Mouse (Mus musculus): Measurements from ENCODE around the gene Ldlrad3. TPM values are rescaled to one million over a fixed set of nuclear protein-coding genes. Genes with fewer than 3 reads are reported as not detected.

Gene Ldlrad3
- polyA plus RNA-seq, 2 experiments = 45.1 to 49.7 TPM

GRCm38 (mm10) chr2:102190956-102191355 lies 4.8 kb upstream of the Ldlrad3 start:
- H3K27ac ChIP-seq (replicated peaks; ENCODE audit: low read depth, low read length) = no peak overlapping the region
- no peak overlapping the region for H3K9ac ChIP-seq (ENCODE audit: low read depth, low read length, severe bottlenecking)
- ATAC-seq (ENCODE audit: low FRiP score, low read depth) = no peak
- H3K4me2 ChIP-seq (replicated peaks; ENCODE audit: low read depth, low read length, severe bottlenecking) = no peak overlapping the region
- TF ChIP-seq POLR2A (IDR thresholded peaks at IDR 0.05; ENCODE audit: borderline replicate concordance, extremely low read depth, insufficient read depth, insufficient read length) = no peak
- H3K36me3 ChIP-seq (ENCODE audit: control insufficient read depth, insufficient read depth, low read length) = no peaks in the 10 kb centered on the region
- no peaks in the 10 kb centered on the region for H3K9me3 ChIP-seq (ENCODE audit: control insufficient read depth, low read length)
- no peak for DNase-seq (ENCODE audit: low spot score)
- no peaks in the 10 kb centered on the region for H3K27me3 ChIP-seq (ENCODE audit: control insufficient read depth, insufficient read depth, low read length)
- H3K4me3 ChIP-seq (replicated peaks; ENCODE audit: low read length) = no peak overlapping the region
- H3K4me1 ChIP-seq (ENCODE audit: control insufficient read depth, insufficient read depth, low read length) = peaks cover 7% of the 10 kb centered on the region; the same call in 1 of the 2 replicates

DNA sequence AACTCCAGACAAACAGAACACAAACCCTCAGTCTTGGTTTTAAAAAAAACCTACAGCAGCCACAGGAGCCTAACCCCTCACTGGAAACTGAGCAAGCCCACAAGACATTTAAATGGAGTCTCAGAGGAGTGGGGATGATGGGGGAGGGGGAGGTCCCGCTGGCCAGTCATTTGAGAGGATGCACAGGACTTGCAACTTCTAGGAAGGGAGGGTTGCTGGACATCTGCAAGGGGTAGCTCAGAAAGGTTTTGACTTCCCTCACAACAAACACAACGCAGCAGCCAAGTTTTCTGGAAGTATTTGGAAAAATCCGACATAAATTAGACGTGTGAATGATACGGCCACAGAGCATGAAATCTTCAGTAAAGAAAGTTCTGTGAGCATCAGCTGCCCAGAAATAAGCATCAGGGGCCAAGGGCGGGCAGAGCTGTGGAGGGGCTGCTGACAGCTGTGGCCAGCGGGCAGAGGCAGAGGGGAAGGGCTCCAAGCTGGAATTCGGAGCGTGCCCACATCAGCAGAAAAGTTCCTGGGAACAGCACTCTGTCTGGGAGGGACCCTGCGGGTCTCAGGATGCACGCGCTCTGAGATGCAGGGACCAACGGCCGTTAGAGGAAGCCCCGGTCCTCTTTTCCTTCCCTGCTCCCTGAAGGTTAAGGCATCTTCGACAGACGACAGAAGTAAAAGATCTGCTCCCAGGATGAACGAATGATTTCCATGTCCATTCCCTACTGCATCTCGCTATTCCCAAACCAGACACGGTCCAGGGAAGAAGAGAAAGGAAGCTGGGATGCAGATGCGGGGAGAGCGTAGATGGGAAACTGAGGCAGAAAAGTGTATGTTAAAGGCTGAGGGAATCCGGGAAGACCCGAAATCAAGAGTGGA lies 875 bp downstream of the Ldlrad3 start:
- WGBS = under 1% methylated on average over 24 of the region's 24 CpGs
- H3K4me1 ChIP-seq (ENCODE audit: control insufficient read depth, insufficient read depth, low read length) = peaks cover 36% of the 10 kb centered on the region
- H3K36me3 ChIP-seq (ENCODE audit: control insufficient read depth, insufficient read depth, low read length) = no peaks in the 10 kb centered on the region
- peak overlapping the region; percentile 63 for H3K4me3 ChIP-seq (replicated peaks; ENCODE audit: low read length)
- peak overlapping the region; percentile 94 for H3K27ac ChIP-seq (replicated peaks; ENCODE audit: low read depth, low read length)
- H3K4me2 ChIP-seq (replicated peaks; ENCODE audit: low read depth, low read length, severe bottlenecking) = peak overlapping the region; percentile 75
- DNase-seq (ENCODE audit: low spot score) (peak; percentile 58), ATAC-seq (ENCODE audit: low FRiP score, low read depth) (peak; percentile 42)
- TF ChIP-seq POLR2A (IDR thresholded peaks at IDR 0.05; ENCODE audit: borderline replicate concordance, extremely low read depth, insufficient read depth, insufficient read length) = no peak
- no peaks in the 10 kb centered on the region for H3K27me3 ChIP-seq (ENCODE audit: control insufficient read depth, insufficient read depth, low read length)
- peak overlapping the region; percentile 89 for H3K9ac ChIP-seq (ENCODE audit: low read depth, low read length, severe bottlenecking)
- H3K9me3 ChIP-seq (ENCODE audit: control insufficient read depth, low read length) = no peaks in the 10 kb centered on the region

DNA sequence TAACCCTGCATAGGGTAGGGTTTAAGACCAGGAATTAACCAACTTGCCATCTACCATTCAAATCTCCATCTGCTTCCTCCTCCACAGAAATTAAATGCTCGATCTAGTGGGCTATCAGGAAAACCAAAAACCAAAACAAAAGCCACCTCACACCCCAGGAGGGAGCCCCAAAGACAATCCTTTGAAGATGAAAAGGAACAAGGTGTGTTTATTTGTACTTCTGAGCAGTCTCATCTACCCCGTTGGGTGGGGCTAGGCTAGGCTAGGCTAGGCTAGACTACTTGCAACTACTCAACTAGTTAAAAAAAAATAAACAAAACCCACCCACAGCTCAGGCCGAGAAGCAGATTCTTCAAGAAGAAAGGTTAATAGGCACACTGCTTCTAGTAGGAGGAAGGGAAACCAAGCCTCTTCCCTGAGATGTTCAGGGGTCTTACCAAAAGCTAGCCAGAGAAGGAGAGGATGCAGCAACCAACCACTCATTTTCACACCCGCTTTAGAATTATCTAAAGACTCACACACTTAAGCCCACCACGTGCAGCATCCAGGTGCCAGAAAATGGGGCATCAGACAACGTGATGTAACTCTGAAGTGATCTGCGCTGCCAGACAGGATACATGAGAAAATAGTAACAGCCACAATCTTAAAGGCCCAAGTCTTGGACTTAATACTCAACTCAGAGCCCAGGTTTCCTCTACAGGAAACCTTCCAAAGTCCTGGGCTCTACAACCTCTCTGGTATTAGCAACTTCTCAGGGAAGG lies 2.3 kb downstream of the Ldlrad3 start:
- DNase-seq (ENCODE audit: low spot score) (no peak), ATAC-seq (ENCODE audit: low FRiP score, low read depth) (no peak)
- no peak overlapping the region; the same call in 1 of the 2 replicates for H3K4me3 ChIP-seq (replicated peaks; ENCODE audit: low read length)
- H3K27ac ChIP-seq (replicated peaks; ENCODE audit: low read depth, low read length) = no peak overlapping the region
- no peaks in the 10 kb centered on the region for H3K27me3 ChIP-seq (ENCODE audit: control insufficient read depth, insufficient read depth, low read length)
- H3K9me3 ChIP-seq (ENCODE audit: control insufficient read depth, low read length) = no peaks in the 10 kb centered on the region
- TF ChIP-seq POLR2A (IDR thresholded peaks at IDR 0.05; ENCODE audit: borderline replicate concordance, extremely low read depth, insufficient read depth, insufficient read length) = no peak
- peaks cover 36% of the 10 kb centered on the region for H3K4me1 ChIP-seq (ENCODE audit: control insufficient read depth, insufficient read depth, low read length)
- no peak overlapping the region for H3K9ac ChIP-seq (ENCODE audit: low read depth, low read length, severe bottlenecking)
- peak overlapping the region; percentile 15; the same call in 1 of the 2 replicates for H3K4me2 ChIP-seq (replicated peaks; ENCODE audit: low read depth, low read length, severe bottlenecking)
- WGBS = 60% methylated on average over 7 of the region's 7 CpGs
- no peaks in the 10 kb centered on the region for H3K36me3 ChIP-seq (ENCODE audit: control insufficient read depth, insufficient read depth, low read length)

GRCm38 (mm10) chr2:102181459-102181858 lies 4.7 kb downstream of the Ldlrad3 start:
- Histone ChIP-seq H3K27ac (replicated peaks; ENCODE audit: low read depth, low read length) (0 out of 2 replicates have a peak overlapping the region, but pooled peaks have one; percentile 3), H3K9ac (ENCODE audit: low read depth, low read length, severe bottlenecking) (0 out of 2 replicates have a peak overlapping the region, but pooled peaks have one; percentile 5), H3K4me3 (replicated peaks; ENCODE audit: low read length) (no peak overlapping the region), H3K36me3 (ENCODE audit: control insufficient read depth, insufficient read depth, low read length) (no peaks in the 10 kb centered on the region), H3K27me3 (ENCODE audit: control insufficient read depth, insufficient read depth, low read length) (no peaks in the 10 kb centered on the region), H3K9me3 (ENCODE audit: control insufficient read depth, low read length) (no peaks in the 10 kb centered on the region), H3K4me1 (ENCODE audit: control insufficient read depth, insufficient read depth, low read length) (peaks cover 45% of the 10 kb centered on the region), H3K4me2 (replicated peaks; ENCODE audit: low read depth, low read length, severe bottlenecking) (no peak overlapping the region)
- WGBS = 55% methylated on average over 2 of the region's 2 CpGs
- no peak for ATAC-seq (ENCODE audit: low FRiP score, low read depth)
- TF ChIP-seq POLR2A (IDR thresholded peaks at IDR 0.05; ENCODE audit: borderline replicate concordance, extremely low read depth, insufficient read depth, insufficient read length) = no peak
- DNase-seq (ENCODE audit: low spot score) = no peak

- no peak for TF ChIP-seq POLR2A (IDR thresholded peaks at IDR 0.05; ENCODE audit: borderline replicate concordance, extremely low read depth, insufficient read depth, insufficient read length)
- Histone ChIP-seq H3K9ac (ENCODE audit: low read depth, low read length, severe bottlenecking) (no peak overlapping the region), H3K36me3 (ENCODE audit: control insufficient read depth, insufficient read depth, low read length) (no peaks in the 10 kb centered on the region), H3K9me3 (ENCODE audit: control insufficient read depth, low read length) (no peaks in the 10 kb centered on the region), H3K4me1 (ENCODE audit: control insufficient read depth, insufficient read depth, low read length) (peaks cover 29% of the 10 kb centered on the region), H3K4me3 (replicated peaks; ENCODE audit: low read length) (no peak overlapping the region), H3K27me3 (ENCODE audit: control insufficient read depth, insufficient read depth, low read length) (no peaks in the 10 kb centered on the region), H3K4me2 (replicated peaks; ENCODE audit: low read depth, low read length, severe bottlenecking) (no peak overlapping the region), H3K27ac (replicated peaks; ENCODE audit: low read depth, low read length) (peak overlapping the region; percentile 55)
- DNase-seq (ENCODE audit: low spot score) (no peak), ATAC-seq (ENCODE audit: low FRiP score, low read depth) (peak; percentile 54)
- WGBS = 40% methylated on average over 5 of the region's 5 CpGs
These were observed 9.8 kb downstream of the Ldlrad3 start for GRCm38 (mm10) chr2:102176434-102176772.
